Mouse (Mus musculus): ENCODE results near the gene Tmem125. TPM values are rescaled to one million over a fixed set of nuclear protein-coding genes. Genes with fewer than 3 reads are reported as not detected.

Gene Tmem125
- polyA plus RNA-seq (2015; fragmentation: Nextera tagmentation; extraction: Ambion mirVana): 0.93 and 1.2 TPM in 2 replicates

DNA sequence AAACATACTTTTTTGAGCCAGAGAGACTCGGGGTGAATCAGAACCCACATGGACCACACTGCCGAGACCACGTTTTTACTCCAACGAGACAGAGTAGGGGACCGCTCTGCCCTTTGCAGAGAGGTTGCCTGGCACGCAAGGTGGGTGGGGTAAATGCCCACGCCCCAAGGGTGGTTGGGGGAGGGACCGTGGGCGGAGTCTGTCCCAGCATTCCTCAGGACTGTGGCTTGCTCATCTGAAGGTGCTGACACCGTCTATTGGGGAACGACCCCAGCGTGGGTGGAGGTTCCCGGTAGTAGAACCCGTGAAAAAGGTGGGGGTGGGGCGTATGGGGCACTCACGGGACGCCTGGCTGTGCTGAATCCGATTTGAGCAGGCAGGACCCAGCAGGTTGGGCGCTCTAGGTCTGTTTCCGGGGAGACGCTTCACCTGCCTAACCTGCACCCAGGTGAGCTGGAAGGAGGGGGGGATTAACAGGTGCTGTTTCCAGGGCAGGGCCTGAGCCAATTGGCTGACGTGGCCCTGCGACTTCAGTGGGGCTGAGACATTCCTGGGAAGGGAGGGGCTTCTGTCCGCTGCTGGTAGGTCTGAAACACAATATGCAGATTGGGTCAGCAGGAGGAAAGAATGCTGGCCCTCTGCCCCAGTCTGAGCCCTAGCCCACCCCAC is at the start of gene Tmem125:
Gene Tmem125, minus strand, starts transcription at position 453 of the 669 bp plus-strand sequence.

GRCm38 (mm10) chr4:118526408-118527334 is 17.2 kb downstream of the Tmem125 start, which contains the start of gene 2610528J11Rik:
2610528J11Rik (plus strand) TSS chr4:118526999.

Other genes starting within 250 kb of the Tmem125 start
- 2.5 and 3.0 TPM in 2 replicates for gene Szt2, start 134.8 kb downstream of the Tmem125 start, polyA plus RNA-seq (2015; fragmentation: Nextera tagmentation; extraction: Ambion mirVana)
- gene Med8, start 134.7 kb downstream of the Tmem125 start, polyA plus RNA-seq (2015; fragmentation: Nextera tagmentation; extraction: Ambion mirVana): 52.4 and 78.9 TPM in 2 replicates
- 62.9 and 106 TPM in 2 replicates for gene Elovl1, start 116.0 kb downstream of the Tmem125 start, polyA plus RNA-seq (2015; fragmentation: Nextera tagmentation; extraction: Ambion mirVana)
- gene Cdc20, start 106.7 kb downstream of the Tmem125 start, polyA plus RNA-seq (2015; fragmentation: Nextera tagmentation; extraction: Ambion mirVana): 36.8 and 46.6 TPM in 2 replicates
- gene Mpl, start 86.5 kb downstream of the Tmem125 start, polyA plus RNA-seq (2015; fragmentation: Nextera tagmentation; extraction: Ambion mirVana): 0.32 and 0.62 TPM in 2 replicates
- 12.7 and 25.6 TPM in 2 replicates for gene Tie1, start 54.0 kb downstream of the Tmem125 start, polyA plus RNA-seq (2015; fragmentation: Nextera tagmentation; extraction: Ambion mirVana)
- gene 2610528J11Rik, start 17.0 kb downstream of the Tmem125 start, polyA plus RNA-seq (2015; fragmentation: Nextera tagmentation; extraction: Ambion mirVana): 0.30 and 0.80 TPM in 2 replicates
- 0.12 and 0.65 TPM in 2 replicates for gene Cfap57, start 76.7 kb upstream of the Tmem125 start, polyA plus RNA-seq (2015; fragmentation: Nextera tagmentation; extraction: Ambion mirVana)
- 116 TPM in 2 replicates for gene Ebna1bp2, start 76.8 kb upstream of the Tmem125 start, polyA plus RNA-seq (2015; fragmentation: Nextera tagmentation; extraction: Ambion mirVana)
- gene Olfr62, start 114.9 kb upstream of the Tmem125 start, polyA plus RNA-seq (2015; fragmentation: Nextera tagmentation; extraction: Ambion mirVana): not detected in 2 replicates
- gene Olfr1342, start 148.7 kb upstream of the Tmem125 start, polyA plus RNA-seq (2015; fragmentation: Nextera tagmentation; extraction: Ambion mirVana): not detected in 2 replicates
- gene Olfr1341, start 159.5 kb upstream of the Tmem125 start, polyA plus RNA-seq (2015; fragmentation: Nextera tagmentation; extraction: Ambion mirVana): not detected in 2 replicates
- not detected in 2 replicates for gene Olfr1340, start 176.1 kb upstream of the Tmem125 start, polyA plus RNA-seq (2015; fragmentation: Nextera tagmentation; extraction: Ambion mirVana)
- gene Olfr1339, start 188.1 kb upstream of the Tmem125 start, polyA plus RNA-seq (2015; fragmentation: Nextera tagmentation; extraction: Ambion mirVana): not detected in 2 replicates
- not detected in 2 replicates for gene Olfr1338, start 214.7 kb upstream of the Tmem125 start, polyA plus RNA-seq (2015; fragmentation: Nextera tagmentation; extraction: Ambion mirVana)
- gene Olfr1337, start 238.5 kb upstream of the Tmem125 start, polyA plus RNA-seq (2015; fragmentation: Nextera tagmentation; extraction: Ambion mirVana): not detected in 2 replicates

Data from adrenal gland, postnatal 0 days (tissue).